Mouse (Mus musculus) spleen, postnatal 14 days (tissue): ENCODE results near the gene Lmf1.

ENCODE experiments used
- DNase-seq, 2 experiments: peaks; one replicate each; pipeline ENCODE4 v3.0.0; 2021 to 2022; ENCODE audit warnings: low spot score in 2 of 2

Lmf1 gene

GRCm38 (mm10) chr17:25700863-25701496, 122.1 kb downstream of the Lmf1 start:
- DNase-seq, result no peak

DNA sequence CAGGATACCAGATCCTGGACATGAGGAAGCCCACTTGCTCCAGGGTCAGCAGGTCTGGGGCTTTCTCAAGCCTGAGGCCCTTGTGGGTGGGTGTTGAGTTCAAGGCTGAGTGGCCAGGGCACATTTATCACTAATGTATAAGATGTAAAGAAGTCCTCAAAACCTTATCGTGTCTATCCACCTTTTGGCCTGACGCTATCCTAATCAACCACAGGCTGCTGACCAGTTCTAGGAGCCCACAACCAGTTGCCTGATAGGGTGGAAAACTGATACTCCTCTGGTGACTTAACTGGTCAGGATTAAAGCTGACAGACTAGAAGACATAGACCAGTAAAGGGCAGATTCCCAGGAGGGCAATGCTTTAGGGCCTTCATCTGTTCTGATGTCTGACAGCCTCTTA, 131.1 kb downstream of the Lmf1 start:
- no peak for DNase-seq

GRCm38 (mm10) chr17:25711136-25711535, 132.3 kb downstream of the Lmf1 start:
- DNase-seq, result no peak
